Mouse (Mus musculus): ENCODE measurements around the gene Prlr. TPM values are rescaled to one million over a fixed set of nuclear protein-coding genes. Genes with fewer than 3 reads are reported as not detected.

The Prlr gene
- polyA plus RNA-seq, 1 experiment from 2014 or later, result 0.13 TPM

- WGBS (ENCODE audit: insufficient replicate concordance), result 82% methylated on average over 8 of the region's 8 CpGs
- H3K9me3 ChIP-seq (replicated peaks), result no peaks in the 10 kb centered on the region
- no peaks in the 10 kb centered on the region for H3K4me1 ChIP-seq
- H3K9ac ChIP-seq, result no peak overlapping the region
- ATAC-seq, result no peak
- H3K4me3 ChIP-seq, result no peak overlapping the region
- no peak overlapping the region for H3K4me2 ChIP-seq
- H3K27ac ChIP-seq, result no peak overlapping the region
- H3K27me3 ChIP-seq (replicated peaks), result no peaks in the 10 kb centered on the region
- no peaks in the 10 kb centered on the region for H3K36me3 ChIP-seq
These were observed 61.4 kb downstream of the Prlr start for GRCm38 (mm10) chr15:10238454-10238853.

GRCm38 (mm10) chr15:10240228-10240795, 63.3 kb downstream of the Prlr start:
- no peak overlapping the region for H3K4me2 ChIP-seq
- H3K4me3 ChIP-seq, result no peak overlapping the region
- H3K9ac ChIP-seq, result no peak overlapping the region
- H3K4me1 ChIP-seq, result no peaks in the 10 kb centered on the region
- ATAC-seq, result no peak
- H3K36me3 ChIP-seq, result no peaks in the 10 kb centered on the region
- H3K9me3 ChIP-seq (replicated peaks), result no peaks in the 10 kb centered on the region
- H3K27ac ChIP-seq, result no peak overlapping the region
- 49% methylated on average over 5 of the region's 5 CpGs for WGBS (ENCODE audit: insufficient replicate concordance)
- H3K27me3 ChIP-seq (replicated peaks), result no peaks in the 10 kb centered on the region

- no peak for ATAC-seq
- Histone ChIP-seq H3K9me3 (replicated peaks) (no peaks in the 10 kb centered on the region), H3K4me1 (no peaks in the 10 kb centered on the region), H3K4me2 (no peak overlapping the region), H3K27me3 (replicated peaks) (no peaks in the 10 kb centered on the region), H3K4me3 (no peak overlapping the region), H3K36me3 (no peaks in the 10 kb centered on the region), H3K27ac (no peak overlapping the region), H3K9ac (no peak overlapping the region)
These were observed 65.2 kb downstream of the Prlr start for GRCm38 (mm10) chr15:10242250-10242649.

GRCm38 (mm10) chr15:10249285-10249684, 72.2 kb downstream of the Prlr start:
- Histone ChIP-seq H3K9ac (no peak overlapping the region), H3K27me3 (replicated peaks) (no peaks in the 10 kb centered on the region), H3K9me3 (replicated peaks) (no peaks in the 10 kb centered on the region), H3K4me3 (no peak overlapping the region), H3K36me3 (no peaks in the 10 kb centered on the region), H3K4me1 (no peaks in the 10 kb centered on the region), H3K27ac (no peak overlapping the region), H3K4me2 (no peak overlapping the region)
- WGBS (ENCODE audit: insufficient replicate concordance), result 60% methylated on average over 4 of the region's 4 CpGs
- ATAC-seq, result no peak

GRCm38 (mm10) chr15:10250784-10251183, 73.7 kb downstream of the Prlr start:
- H3K4me3 ChIP-seq, result no peak overlapping the region
- H3K4me2 ChIP-seq, result no peak overlapping the region
- H3K9me3 ChIP-seq (replicated peaks), result no peaks in the 10 kb centered on the region
- no peaks in the 10 kb centered on the region for H3K4me1 ChIP-seq
- no peak overlapping the region for H3K9ac ChIP-seq
- WGBS (ENCODE audit: insufficient replicate concordance), result 57% methylated on average over 6 of the region's 6 CpGs
- H3K27ac ChIP-seq, result no peak overlapping the region
- ATAC-seq, result no peak
- no peaks in the 10 kb centered on the region for H3K27me3 ChIP-seq (replicated peaks)
- H3K36me3 ChIP-seq, result no peaks in the 10 kb centered on the region

GRCm38 (mm10) chr15:10252526-10252925, 75.5 kb downstream of the Prlr start:
- Histone ChIP-seq H3K36me3 (no peaks in the 10 kb centered on the region), H3K27me3 (replicated peaks) (no peaks in the 10 kb centered on the region), H3K4me1 (no peaks in the 10 kb centered on the region), H3K27ac (no peak overlapping the region), H3K4me3 (no peak overlapping the region), H3K9ac (no peak overlapping the region), H3K9me3 (replicated peaks) (no peaks in the 10 kb centered on the region), H3K4me2 (no peak overlapping the region)
- ATAC-seq, result no peak
- 43% methylated on average over 1 of the region's 1 CpGs for WGBS (ENCODE audit: insufficient replicate concordance)

- H3K9me3 ChIP-seq (replicated peaks), result no peaks in the 10 kb centered on the region
- no peak for ATAC-seq
- no peak overlapping the region for H3K4me3 ChIP-seq
- no peak overlapping the region for H3K27ac ChIP-seq
- H3K27me3 ChIP-seq (replicated peaks), result no peaks in the 10 kb centered on the region
- H3K36me3 ChIP-seq, result no peaks in the 10 kb centered on the region
- 80% methylated on average over 2 of the region's 2 CpGs for WGBS (ENCODE audit: insufficient replicate concordance)
- H3K4me2 ChIP-seq, result no peak overlapping the region
- H3K4me1 ChIP-seq, result no peaks in the 10 kb centered on the region
- no peak overlapping the region for H3K9ac ChIP-seq
These were observed 85.2 kb downstream of the Prlr start for GRCm38 (mm10) chr15:10262219-10262618.

- H3K9me3 ChIP-seq (replicated peaks), result no peaks in the 10 kb centered on the region
- H3K4me3 ChIP-seq, result no peak overlapping the region
- H3K9ac ChIP-seq, result no peak overlapping the region
- no peaks in the 10 kb centered on the region for H3K27me3 ChIP-seq (replicated peaks)
- no peaks in the 10 kb centered on the region for H3K36me3 ChIP-seq
- no peak for ATAC-seq
- WGBS (ENCODE audit: insufficient replicate concordance), result 71% methylated on average over 1 of the region's 1 CpGs
- H3K27ac ChIP-seq, result no peak overlapping the region
- H3K4me2 ChIP-seq, result no peak overlapping the region
- H3K4me1 ChIP-seq, result no peaks in the 10 kb centered on the region
These were observed 85.6 kb downstream of the Prlr start for GRCm38 (mm10) chr15:10262641-10263040.

GRCm38 (mm10) chr15:10263420-10263819, 86.4 kb downstream of the Prlr start:
- WGBS (ENCODE audit: insufficient replicate concordance), result 62% methylated on average over 3 of the region's 3 CpGs
- no peaks in the 10 kb centered on the region for H3K4me1 ChIP-seq

GRCm38 (mm10) chr15:10264885-10265284, 87.8 kb downstream of the Prlr start:
- WGBS (ENCODE audit: insufficient replicate concordance), result 69% methylated on average over 5 of the region's 5 CpGs
- no peaks in the 10 kb centered on the region for H3K27me3 ChIP-seq (replicated peaks)
- H3K4me3 ChIP-seq, result no peak overlapping the region
- no peaks in the 10 kb centered on the region for H3K36me3 ChIP-seq
- no peak overlapping the region for H3K9ac ChIP-seq
- no peaks in the 10 kb centered on the region for H3K9me3 ChIP-seq (replicated peaks)
- H3K27ac ChIP-seq, result no peak overlapping the region
- no peak for ATAC-seq
- H3K4me1 ChIP-seq, result no peaks in the 10 kb centered on the region
- H3K4me2 ChIP-seq, result no peak overlapping the region

More at GRCm38 (mm10) chr15:10263420-10263819, 86.4 kb downstream of the Prlr start:
- ATAC-seq, result no peak
- H3K9ac ChIP-seq, result no peak overlapping the region
- H3K36me3 ChIP-seq, result no peaks in the 10 kb centered on the region
- no peaks in the 10 kb centered on the region for H3K9me3 ChIP-seq (replicated peaks)
- no peak overlapping the region for H3K4me2 ChIP-seq
- no peak overlapping the region for H3K4me3 ChIP-seq
- H3K27ac ChIP-seq, result no peak overlapping the region
- no peaks in the 10 kb centered on the region for H3K27me3 ChIP-seq (replicated peaks)

- WGBS (ENCODE audit: insufficient replicate concordance), result 45% methylated on average over 3 of the region's 3 CpGs
- Histone ChIP-seq H3K36me3 (no peaks in the 10 kb centered on the region), H3K27me3 (replicated peaks) (no peaks in the 10 kb centered on the region), H3K9ac (no peak overlapping the region), H3K27ac (no peak overlapping the region), H3K4me3 (no peak overlapping the region), H3K4me2 (no peak overlapping the region), H3K4me1 (no peaks in the 10 kb centered on the region), H3K9me3 (replicated peaks) (no peaks in the 10 kb centered on the region)
- ATAC-seq, result no peak
These were observed 90.2 kb downstream of the Prlr start for GRCm38 (mm10) chr15:10267251-10267650.

- H3K27me3 ChIP-seq (replicated peaks), result no peaks in the 10 kb centered on the region
- ATAC-seq, result no peak
These were observed 99.3 kb downstream of the Prlr start for GRCm38 (mm10) chr15:10276386-10276785.

GRCm38 (mm10) chr15:10277461-10277860, 100.4 kb downstream of the Prlr start:
- Histone ChIP-seq H3K4me1 (no peaks in the 10 kb centered on the region), H3K27ac (no peak overlapping the region), H3K36me3 (no peaks in the 10 kb centered on the region), H3K9me3 (replicated peaks) (no peaks in the 10 kb centered on the region), H3K27me3 (replicated peaks) (no peaks in the 10 kb centered on the region), H3K9ac (no peak overlapping the region), H3K4me2 (no peak overlapping the region), H3K4me3 (no peak overlapping the region)
- no peak for ATAC-seq
- WGBS (ENCODE audit: insufficient replicate concordance), result 57% methylated on average over 4 of the region's 4 CpGs

More at GRCm38 (mm10) chr15:10276386-10276785, 99.3 kb downstream of the Prlr start:
- H3K27ac ChIP-seq, result no peak overlapping the region
- no peaks in the 10 kb centered on the region for H3K9me3 ChIP-seq (replicated peaks)
- no peaks in the 10 kb centered on the region for H3K36me3 ChIP-seq
- H3K4me3 ChIP-seq, result no peak overlapping the region
- H3K4me1 ChIP-seq, result no peaks in the 10 kb centered on the region
- no peak overlapping the region for H3K4me2 ChIP-seq
- H3K9ac ChIP-seq, result no peak overlapping the region
